Mouse (Mus musculus) layer of hippocampus, postnatal 14 days (tissue): ENCODE measurements at regions not wholly inside any gene's neighbourhood (a gene's known extent, or its start where the extent isn't known, plus 50 kb on each side); places are given as distances from the start of the nearest gene placed in this dataset.

Source experiments
- DNase-seq, 2 experiments: peaks; one replicate each; pipeline ENCODE4 v3.0.0; 2021 to 2022; ENCODE audit warnings: low spot score in 2 of 2, mixed read lengths in 1 of 2

GRCm38 (mm10) chr9:47346527-47347111 is 183.4 kb upstream of the Cadm1 start:
- no peak for DNase-seq

GRCm38 (mm10) chr9:47350301-47350700 is 179.7 kb upstream of the Cadm1 start:
- no peak for DNase-seq

- DNase-seq: no peak
These were observed 178.9 kb upstream of the Cadm1 start for GRCm38 (mm10) chr9:47351036-47351435.

- no peak for DNase-seq
These were observed 177.0 kb upstream of the Cadm1 start for GRCm38 (mm10) chr9:47353017-47353416.

GRCm38 (mm10) chr9:47353972-47354371 is 176.0 kb upstream of the Cadm1 start:
- peak in 1 of 2 experiments; percentile 61 for DNase-seq

GRCm38 (mm10) chr9:47354423-47354822 is 175.6 kb upstream of the Cadm1 start:
- DNase-seq: no peak

GRCm38 (mm10) chr9:47354866-47355265 is 175.1 kb upstream of the Cadm1 start:
- DNase-seq: no peak

- peak; percentile 58 to 68 for DNase-seq
These were observed 172.1 kb upstream of the Cadm1 start for GRCm38 (mm10) chr9:47357756-47358399.

GRCm38 (mm10) chr9:47358400-47358767 is 171.6 kb upstream of the Cadm1 start:
- DNase-seq: peak in 1 of 2 experiments; percentile 20

- DNase-seq: no peak
These were observed 166.9 kb upstream of the Cadm1 start for GRCm38 (mm10) chr9:47363086-47363485.

- no peak for DNase-seq
These were observed 165.2 kb upstream of the Cadm1 start for GRCm38 (mm10) chr9:47364762-47365161.

GRCm38 (mm10) chr9:47367266-47367957 is 162.6 kb upstream of the Cadm1 start:
- DNase-seq: no peak

- peak in 1 of 2 experiments; percentile 24 for DNase-seq
These were observed 161.7 kb upstream of the Cadm1 start for GRCm38 (mm10) chr9:47368015-47368901.

GRCm38 (mm10) chr9:47372296-47372695 is 157.7 kb upstream of the Cadm1 start:
- no peak for DNase-seq

- DNase-seq: no peak
These were observed 155.9 kb upstream of the Cadm1 start for GRCm38 (mm10) chr9:47374086-47374485.

GRCm38 (mm10) chr9:47376645-47377044 is 153.3 kb upstream of the Cadm1 start:
- no peak for DNase-seq

GRCm38 (mm10) chr9:47378541-47378940 is 151.4 kb upstream of the Cadm1 start:
- DNase-seq: no peak

- no peak for DNase-seq
These were observed 149.6 kb upstream of the Cadm1 start for GRCm38 (mm10) chr9:47380361-47380760.

- DNase-seq: no peak
These were observed 145.7 kb upstream of the Cadm1 start for GRCm38 (mm10) chr9:47384185-47384854.

- DNase-seq: no peak
These were observed 143.3 kb upstream of the Cadm1 start for GRCm38 (mm10) chr9:47386646-47387045.

GRCm38 (mm10) chr9:47387221-47387620 is 142.8 kb upstream of the Cadm1 start:
- no peak for DNase-seq
